Mouse (Mus musculus) kidney, adult 2 months (tissue): ENCODE results near the gene Pik3r5.

ENCODE experiments used
- CTCF ChIP-seq: fragments of 200-500 bp; conservative IDR thresholded peaks from 2 replicates; pipeline ENCODE4 v1.5.1; 2011; ENCODE audit warnings: low read depth, mild to moderate bottlenecking, control low read depth, low read length, moderate library complexity, mixed read lengths; ENCODE audit not compliant: insufficient read depth, insufficient read length
- POLR2A ChIP-seq: fragments of 200-500 bp; IDR thresholded peaks from one replicate; pipeline ENCODE4 v1.6.1; 2011; ENCODE audit warnings: low read depth, low read length, control low read depth

GRCm38 (mm10) chr11:68436376-68436775 lies 4.5 kb downstream of the Pik3r5 start:
- TF ChIP-seq CTCF (no peak), POLR2A (no peak)
